Mouse (Mus musculus) testis, adult 2 months (tissue): ENCODE measurements around the gene Ppm1l. TPM values are rescaled to one million over a fixed set of nuclear protein-coding genes. Genes with fewer than 3 reads are reported as not detected.

Experiments
- H3K27ac ChIP-seq: fragments of 200-500 bp; 2 replicates; pipeline ENCODE4 v1.5.1; 2012; ENCODE audit warnings: low read depth, low read length; ENCODE audit not compliant: control insufficient read depth, insufficient read depth
- H3K27me3 ChIP-seq: fragments of 200-500 bp; 2 replicates; pipeline ENCODE4 v1.6.1; 2012; ENCODE audit warnings: mild to moderate bottlenecking, low read length, moderate library complexity; ENCODE audit not compliant: control insufficient read depth, insufficient read depth
- H3K36me3 ChIP-seq: fragments of 200-500 bp; 2 replicates; pipeline ENCODE4 v1.6.1; 2012; ENCODE audit warnings: mild to moderate bottlenecking, low read length; ENCODE audit not compliant: control insufficient read depth, insufficient read depth
- H3K4me1 ChIP-seq: fragments of 200-500 bp; 2 replicates; pipeline ENCODE4 v1.6.1; 2012; ENCODE audit warnings: low read length; ENCODE audit not compliant: control insufficient read depth, insufficient read depth
- H3K4me3 ChIP-seq: fragments of 200-500 bp; 2 replicates; pipeline ENCODE4 v1.5.1; 2012; ENCODE audit warnings: low read depth, mild to moderate bottlenecking, low read length, moderate library complexity, mixed read lengths; ENCODE audit not compliant: control insufficient read depth
- CTCF ChIP-seq: fragments of 200-500 bp; IDR thresholded peaks from 2 replicates; pipeline ENCODE4 v1.5.1; 2012; ENCODE audit warnings: low read depth, mild to moderate bottlenecking, inconsistent platforms, low read length, moderate library complexity; ENCODE audit not compliant: control insufficient read depth, insufficient read depth, insufficient replicate concordance
- POLR2A ChIP-seq: fragments of 200-500 bp; IDR thresholded peaks from 2 replicates; pipeline ENCODE4 v1.6.1; 2012; ENCODE audit warnings: low read depth, mild to moderate bottlenecking, inconsistent platforms, low read length, moderate library complexity; ENCODE audit not compliant: control insufficient read depth
- polyA plus RNA-seq: library from polyadenylated mRNA; depleted of rRNA; stranded (reverse); fragments of >200 nt; gene quantifications from 2 replicates; pipeline ENCODE4 v1.2.3, GENCODE M21; 2012

Gene Ppm1l
- polyA plus RNA-seq, 1 experiment, result 2.2 TPM

- no peak for TF ChIP-seq CTCF
- H3K27me3 ChIP-seq, result no peaks in the 10 kb centered on the region
- H3K27ac ChIP-seq, result no peak overlapping the region
- no peaks in the 10 kb centered on the region; the same call in 1 of the 2 replicates for H3K4me1 ChIP-seq
- H3K4me3 ChIP-seq, result no peak overlapping the region
- H3K36me3 ChIP-seq, result no peaks in the 10 kb centered on the region
Measured at GRCm38 (mm10) chr3:69393991-69394390, 77.3 kb downstream of the Ppm1l start.

- H3K4me3 ChIP-seq, result no peak overlapping the region
- TF ChIP-seq POLR2A (no peak), CTCF (no peak; the same call in 1 of the 2 replicates)
Measured at GRCm38 (mm10) chr3:69395084-69395483, 78.4 kb downstream of the Ppm1l start.

GRCm38 (mm10) chr3:69397733-69398132 lies 81.1 kb downstream of the Ppm1l start:
- TF ChIP-seq CTCF (peak; percentile 70), POLR2A (no peak)
- Histone ChIP-seq H3K36me3 (no peaks in the 10 kb centered on the region), H3K27me3 (no peaks in the 10 kb centered on the region), H3K4me1 (no peaks in the 10 kb centered on the region), H3K4me3 (no peak overlapping the region), H3K27ac (no peak overlapping the region)

More at GRCm38 (mm10) chr3:69395084-69395483, 78.4 kb downstream of the Ppm1l start:
- no peak overlapping the region for H3K27ac ChIP-seq
- H3K36me3 ChIP-seq, result no peaks in the 10 kb centered on the region
- H3K4me1 ChIP-seq, result no peaks in the 10 kb centered on the region; the same call in 1 of the 2 replicates
- no peaks in the 10 kb centered on the region for H3K27me3 ChIP-seq

- no peak overlapping the region for H3K4me3 ChIP-seq
- H3K36me3 ChIP-seq, result no peaks in the 10 kb centered on the region
- H3K27me3 ChIP-seq, result no peaks in the 10 kb centered on the region
- no peak overlapping the region for H3K27ac ChIP-seq
- TF ChIP-seq POLR2A (no peak), CTCF (no peak)
- H3K4me1 ChIP-seq, result no peaks in the 10 kb centered on the region
Measured at GRCm38 (mm10) chr3:69399336-69399735, 82.7 kb downstream of the Ppm1l start.

GRCm38 (mm10) chr3:69403196-69403595 lies 86.5 kb downstream of the Ppm1l start:
- H3K27me3 ChIP-seq, result no peaks in the 10 kb centered on the region
- TF ChIP-seq CTCF, result no peak
- TF ChIP-seq POLR2A, result no peak
- H3K27ac ChIP-seq, result no peak overlapping the region

GRCm38 (mm10) chr3:69406210-69406895 lies 89.7 kb downstream of the Ppm1l start:
- Histone ChIP-seq H3K4me1 (no peaks in the 10 kb centered on the region), H3K36me3 (no peaks in the 10 kb centered on the region), H3K27me3 (no peaks in the 10 kb centered on the region), H3K4me3 (no peak overlapping the region), H3K27ac (no peak overlapping the region)
- TF ChIP-seq CTCF, result no peak
- no peak for TF ChIP-seq POLR2A

More at GRCm38 (mm10) chr3:69403196-69403595, 86.5 kb downstream of the Ppm1l start:
- Histone ChIP-seq H3K36me3 (no peaks in the 10 kb centered on the region), H3K4me3 (no peak overlapping the region), H3K4me1 (no peaks in the 10 kb centered on the region)

- TF ChIP-seq POLR2A, result no peak
- no peak for TF ChIP-seq CTCF
- no peak overlapping the region for H3K27ac ChIP-seq
- H3K4me1 ChIP-seq, result no peaks in the 10 kb centered on the region
- no peak overlapping the region for H3K4me3 ChIP-seq
- no peaks in the 10 kb centered on the region for H3K36me3 ChIP-seq
- no peaks in the 10 kb centered on the region for H3K27me3 ChIP-seq
Measured at GRCm38 (mm10) chr3:69408064-69408463, 91.4 kb downstream of the Ppm1l start.
